Mouse (Mus musculus) ES-E14 (cell line): ENCODE data around the gene Egfl8. TPM values are rescaled to one million over a fixed set of nuclear protein-coding genes. Genes with fewer than 3 reads are reported as not detected.

Experiments
- DNase-seq: peaks from one replicate; pipeline ENCODE4 v3.0.0-alpha.2; 2013; ENCODE audit warnings: low read depth, low spot score
- H3K27ac ChIP-seq: 2 replicates; pipeline ENCODE4 v1.5.1; 2012; ENCODE audit warnings: low read depth, mild to moderate bottlenecking, low read length, moderate library complexity, mixed read lengths; ENCODE audit not compliant: poor library complexity, insufficient read depth, severe bottlenecking
- H3K36me3 ChIP-seq: 2 replicates; pipeline ENCODE4 v1.6.1; 2012; ENCODE audit warnings: mild to moderate bottlenecking, low read length, moderate library complexity, mixed read lengths; ENCODE audit not compliant: control insufficient read depth, poor library complexity, insufficient read depth, severe bottlenecking
- H3K4me1 ChIP-seq, 2 experiments: fragments of 150-350 bp in 1 of 2; sonication (generic) in 1 of 2; 2 replicates each; pipeline ENCODE4 v1.6.1; 2012; ENCODE audit warnings: low read length in 2 of 2, mild to moderate bottlenecking in 1 of 2, mixed read lengths in 1 of 2; ENCODE audit not compliant: control insufficient read depth in 2 of 2, insufficient read depth in 2 of 2, poor library complexity in 1 of 2
- H3K4me3 ChIP-seq, 2 experiments: fragments of 150-350 bp in 1 of 2; sonication (generic) in 1 of 2; 2 replicates each; pipeline ENCODE4 v1.5.1; 2012; ENCODE audit warnings: low read length in 2 of 2, low read depth in 1 of 2, mild to moderate bottlenecking in 1 of 2, mixed read lengths in 1 of 2; ENCODE audit not compliant: insufficient read depth in 1 of 2, poor library complexity in 1 of 2, severe bottlenecking in 1 of 2
- H3K9ac ChIP-seq: 2 replicates; pipeline ENCODE4 v1.6.1; 2012; ENCODE audit warnings: low read depth, mild to moderate bottlenecking, low read length, mixed read lengths; ENCODE audit not compliant: poor library complexity, insufficient read depth, severe bottlenecking
- H3K9me3 ChIP-seq: fragments of 150-350 bp; sonication (generic); 2 replicates; pipeline ENCODE4 v1.6.1; 2012; ENCODE audit warnings: low read depth, mild to moderate bottlenecking, low read length; ENCODE audit not compliant: control insufficient read depth, insufficient read depth
- CHD2 ChIP-seq: IDR thresholded peaks from 2 replicates; pipeline ENCODE4 v1.6.1; 2014; ENCODE audit warnings: mild to moderate bottlenecking, low read depth, low read length, inconsistent platforms
- HCFC1 ChIP-seq: IDR thresholded peaks from 2 replicates; pipeline ENCODE4 v1.6.1; 2012; ENCODE audit warnings: low read length, inconsistent platforms, borderline replicate concordance; ENCODE audit not compliant: insufficient read depth
- MAFK ChIP-seq: IDR thresholded peaks from 2 replicates; pipeline ENCODE4 v1.6.1; 2014; ENCODE audit warnings: mild to moderate bottlenecking, low read depth, low read length, inconsistent platforms; ENCODE audit not compliant: insufficient read depth
- ZC3H11A ChIP-seq: IDR thresholded peaks from 2 replicates; pipeline ENCODE4 v1.6.1; 2012; ENCODE audit warnings: low read depth, mild to moderate bottlenecking, inconsistent platforms, low read length, borderline replicate concordance
- ZNF384 ChIP-seq: IDR thresholded peaks from 2 replicates; pipeline ENCODE4 v1.6.1; 2012; ENCODE audit warnings: low read depth, low read length, inconsistent platforms
- in situ Hi-C, 2 experiments: fragments of 600-800 bp; cut with MboI; formaldehyde crosslinking; loops; one replicate each; pipeline ENCODE4 v1.15.1; 2025; ENCODE audit warnings: low sequenced_read_pairs in 2 of 2, inconsistent platforms in 1 of 2; ENCODE audit not compliant: unreplicated experiment in 2 of 2
- total RNA-seq: library from RNA; depleted of rRNA; stranded (reverse); fragments of 300-350 nt; gene quantifications from 2 replicates; pipeline ENCODE4 v1.2.3, GENCODE M21; 2012

Egfl8 gene
- total RNA-seq, 1 experiment: 1.0 TPM

DNA sequence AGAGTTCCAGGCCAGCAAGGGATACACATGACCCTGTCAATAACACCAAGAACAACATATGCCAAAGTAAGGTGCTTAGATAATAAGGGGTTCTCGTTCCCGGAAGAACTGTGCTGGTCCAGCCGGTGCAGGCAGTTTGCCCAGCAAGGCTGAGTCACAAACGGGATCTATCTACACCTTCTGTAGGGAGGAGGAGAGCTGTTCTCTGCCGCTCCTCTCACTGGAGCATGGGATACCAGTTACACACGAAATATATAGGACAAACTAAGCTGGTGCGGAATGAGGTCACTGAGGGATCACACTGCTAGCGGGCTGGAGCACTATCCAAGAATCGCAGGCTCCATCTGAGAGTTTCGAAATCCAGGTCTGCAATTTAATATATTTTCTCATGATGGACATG is 28.2 kb upstream of the Egfl8 start:
- in situ Hi-C loops: no loop called here
- H3K4me1 ChIP-seq: peaks cover 0 to 11% of the 10 kb centered on the region in 2 experiments; a peak in 2 of 4 replicates
- no peak overlapping the region for H3K27ac ChIP-seq

GRCm38 (mm10) chr17:34643379-34643778 is 27.6 kb upstream of the Egfl8 start:
- peaks cover 1% of the 10 kb centered on the region; the same call in 1 of the 2 replicates for H3K36me3 ChIP-seq
- TF ChIP-seq HCFC1 (no peak), ZNF384 (no peak), CHD2 (no peak), MAFK (no peak), ZC3H11A (no peak)
- H3K4me1 ChIP-seq: peaks cover 0 to 11% of the 10 kb centered on the region in 2 experiments; a peak in 2 of 4 replicates
- no peak overlapping the region for H3K27ac ChIP-seq
- no peak for DNase-seq
- in situ Hi-C loops: no loop called here
- H3K9ac ChIP-seq: no peak overlapping the region
- H3K4me3 ChIP-seq: no peak overlapping the region
- H3K9me3 ChIP-seq: no peaks in the 10 kb centered on the region

More for the DNA sequence above, 28.2 kb upstream of the Egfl8 start:
- H3K36me3 ChIP-seq: peaks cover 6% of the 10 kb centered on the region; the same call in 1 of the 2 replicates
- TF ChIP-seq ZC3H11A (no peak), ZNF384 (no peak), HCFC1 (no peak), MAFK (no peak), CHD2 (no peak)
- no peak overlapping the region for H3K4me3 ChIP-seq
- no peak overlapping the region for H3K9ac ChIP-seq
- DNase-seq: no peak
- no peaks in the 10 kb centered on the region for H3K9me3 ChIP-seq

DNA sequence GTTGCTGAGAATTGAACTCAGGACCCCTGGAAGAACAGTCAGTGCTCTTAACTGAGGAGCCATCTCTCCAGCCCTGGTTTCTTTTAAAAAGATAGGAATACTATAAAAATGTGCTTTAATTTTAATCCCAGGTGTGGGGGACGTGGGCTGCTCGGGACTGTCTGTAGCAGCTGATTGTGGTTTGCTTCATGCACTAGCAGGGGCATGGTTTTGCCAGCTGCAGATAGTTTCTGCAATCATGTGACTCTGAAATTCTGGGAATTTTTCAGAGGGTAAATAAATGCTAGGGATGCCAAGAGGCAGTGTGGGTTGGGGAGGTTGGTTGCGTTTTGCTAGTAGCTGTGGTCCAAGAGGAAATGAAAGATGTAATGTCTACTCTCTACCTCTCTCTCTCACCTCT is 26.2 kb upstream of the Egfl8 start:
- in situ Hi-C loops: no loop called here

GRCm38 (mm10) chr17:34640778-34641601 is 25.2 kb upstream of the Egfl8 start:
- H3K4me1 ChIP-seq: peaks cover 0 to 6% of the 10 kb centered on the region in 2 experiments; a peak in 2 of 4 replicates
- H3K27ac ChIP-seq: no peak overlapping the region
- no peak overlapping the region for H3K9ac ChIP-seq
- in situ Hi-C loops: no loop called here
- no peak for TF ChIP-seq ZNF384
- no peak for TF ChIP-seq HCFC1
- no peak for TF ChIP-seq CHD2
- TF ChIP-seq ZC3H11A: no peak
- TF ChIP-seq MAFK: no peak
- H3K9me3 ChIP-seq: no peaks in the 10 kb centered on the region
- H3K36me3 ChIP-seq: no peaks in the 10 kb centered on the region
- no peak overlapping the region for H3K4me3 ChIP-seq
- DNase-seq: no peak

More for the DNA sequence above, 26.2 kb upstream of the Egfl8 start:
- H3K9ac ChIP-seq: no peak overlapping the region
- no peaks in the 10 kb centered on the region for H3K9me3 ChIP-seq
- TF ChIP-seq MAFK (no peak), ZC3H11A (no peak), CHD2 (no peak), HCFC1 (no peak), ZNF384 (no peak)
- no peaks in the 10 kb centered on the region for H3K36me3 ChIP-seq
- H3K4me3 ChIP-seq: no peak overlapping the region
- DNase-seq: no peak
- H3K4me1 ChIP-seq: peaks cover 0 to 9% of the 10 kb centered on the region in 2 experiments; a peak in 2 of 4 replicates
- no peak overlapping the region for H3K27ac ChIP-seq
